Mouse (Mus musculus): Measurements from ENCODE around the gene Gtsf1.

- TF ChIP-seq HCFC1 (IDR thresholded peaks at IDR 0.05; ENCODE audit: borderline replicate concordance, insufficient read depth, low read length) (no peak), MAFK (IDR thresholded peaks at IDR 0.05; ENCODE audit: insufficient read depth, low read depth, low read length) (no peak), CHD2 (IDR thresholded peaks at IDR 0.05; ENCODE audit: low read depth, low read length) (no peak), ZNF384 (IDR thresholded peaks at IDR 0.05; ENCODE audit: low read depth, low read length) (no peak), ZC3H11A (IDR thresholded peaks at IDR 0.05; ENCODE audit: borderline replicate concordance, low read depth, low read length) (no peak)
Observed at GRCm38 (mm10) chr15:103362950-103363349, 67.3 kb downstream of the Gtsf1 start.

All from ES-E14 (cell line).